Mouse (Mus musculus) C2C12 (cell line): ENCODE data around the gene Msh2.

Source experiments
- CEBPB ChIP-seq: IDR thresholded peaks from one replicate; pipeline ENCODE4 v1.6.1; 2011; ENCODE audit warnings: low read depth, mild to moderate bottlenecking, control low read depth, moderate library complexity
- CTCF ChIP-seq: IDR thresholded peaks from one replicate; pipeline ENCODE4 v1.5.1; 2011; ENCODE audit not compliant: control insufficient read depth, insufficient read depth, insufficient read length
- FOSL1 ChIP-seq: IDR thresholded peaks from one replicate; pipeline ENCODE4 v1.8.0; 2011; ENCODE audit warnings: mild to moderate bottlenecking, low read length; ENCODE audit not compliant: poor library complexity, insufficient read depth, severe bottlenecking
- MAX ChIP-seq: IDR thresholded peaks from one replicate; pipeline ENCODE4 v1.6.1; 2011; ENCODE audit warnings: mild to moderate bottlenecking, control low read depth
- MYOG ChIP-seq: IDR thresholded peaks from one replicate; pipeline ENCODE4 v1.6.1; 2011; ENCODE audit not compliant: control insufficient read depth, insufficient read length; ENCODE audit errors: extremely low read depth
- USF1 ChIP-seq: IDR thresholded peaks from one replicate; pipeline ENCODE4 v1.6.1; 2011; ENCODE audit warnings: low read depth, mild to moderate bottlenecking, control low read depth, moderate library complexity

DNA sequence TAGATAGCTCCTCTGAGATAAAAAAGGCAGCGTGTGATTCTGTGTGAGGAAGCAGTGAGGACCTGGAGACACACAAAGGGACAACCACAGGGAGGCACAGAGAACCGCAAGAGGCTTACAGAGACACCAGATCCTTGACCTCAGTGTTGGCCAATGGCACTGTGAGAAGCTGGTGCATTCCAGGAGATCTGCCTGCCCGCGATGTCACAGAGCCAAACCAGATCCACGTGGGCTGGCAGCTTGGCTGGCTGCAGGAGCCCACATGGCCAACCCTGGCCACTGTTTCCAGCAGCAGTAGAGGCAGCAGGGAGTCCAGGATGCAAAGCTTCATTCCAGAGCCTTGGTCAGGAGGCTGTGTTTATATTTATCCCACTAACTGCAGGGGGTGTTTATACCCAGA is 98.6 kb downstream of the Msh2 start:
- TF ChIP-seq CTCF = no peak
- peak; percentile 70 for TF ChIP-seq USF1
- TF ChIP-seq MYOG = no peak
- TF ChIP-seq CEBPB = peak; percentile 47
- peak; percentile 83 for TF ChIP-seq MAX
- TF ChIP-seq FOSL1 = no peak
